Mouse (Mus musculus) mouse embryonic stem cell (cell line): Measurements from ENCODE around the gene Cst7.
"Not testable (repeated sequence)": the region's sequence is repeated elsewhere in the genome, so short reads cannot be mapped to it uniquely, and the experiment has no call there.

Source experiments
- in situ Hi-C, 2 experiments: fragments of 300-500 bp; cut with MboI; formaldehyde crosslinking; loops; 1 replicate in 1 of 2; 3 replicates in 1 of 2; pipeline ENCODE4 v1.14.3; 2019 to 2020; ENCODE audit warnings: low sequenced_read_pairs in 2 of 2, low pct_unique_long_range_greater_than_20kb in 1 of 2, mixed read lengths in 1 of 2; ENCODE audit not compliant: unreplicated experiment in 1 of 2

The Cst7 gene

DNA sequence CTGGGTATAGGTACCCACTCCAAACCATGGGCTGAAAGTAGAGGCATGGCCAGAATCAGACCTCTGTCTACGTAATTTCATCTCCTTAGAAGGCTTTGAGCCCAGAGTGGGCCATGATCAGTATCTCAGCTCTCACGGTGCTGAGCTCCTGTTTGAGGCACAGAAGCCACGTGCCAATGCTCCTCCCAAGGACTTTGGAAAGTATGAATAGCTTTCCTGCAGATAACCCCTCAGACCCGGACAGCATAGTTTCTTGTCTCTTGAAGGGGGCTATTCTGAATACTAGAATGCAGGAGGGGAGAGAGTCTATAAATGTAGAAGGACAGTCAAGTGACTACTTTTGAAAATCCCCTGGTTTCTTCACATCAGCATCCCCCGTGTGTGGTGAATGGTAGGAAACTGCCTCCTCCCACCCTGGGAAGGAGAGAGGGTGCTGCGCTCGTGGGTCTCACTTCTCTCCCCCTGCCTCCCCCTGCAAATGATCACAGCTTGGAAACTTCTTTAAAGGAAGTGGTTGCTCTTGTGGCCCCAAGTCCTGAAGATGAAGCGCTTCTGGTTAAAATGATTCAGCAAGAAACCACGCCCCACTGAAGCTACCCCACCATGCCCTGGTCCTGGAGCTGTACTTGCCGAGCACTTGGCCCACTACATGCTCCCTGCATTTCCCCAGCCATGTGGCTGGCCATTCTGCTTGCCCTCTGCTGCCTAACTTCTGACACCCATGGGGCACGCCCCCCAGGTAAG lies at the start of gene Cst7:
TSS of gene Cst7 (plus strand) at position 569 of the 744 bp plus-strand sequence.
- in situ Hi-C loops: no loop called here

DNA sequence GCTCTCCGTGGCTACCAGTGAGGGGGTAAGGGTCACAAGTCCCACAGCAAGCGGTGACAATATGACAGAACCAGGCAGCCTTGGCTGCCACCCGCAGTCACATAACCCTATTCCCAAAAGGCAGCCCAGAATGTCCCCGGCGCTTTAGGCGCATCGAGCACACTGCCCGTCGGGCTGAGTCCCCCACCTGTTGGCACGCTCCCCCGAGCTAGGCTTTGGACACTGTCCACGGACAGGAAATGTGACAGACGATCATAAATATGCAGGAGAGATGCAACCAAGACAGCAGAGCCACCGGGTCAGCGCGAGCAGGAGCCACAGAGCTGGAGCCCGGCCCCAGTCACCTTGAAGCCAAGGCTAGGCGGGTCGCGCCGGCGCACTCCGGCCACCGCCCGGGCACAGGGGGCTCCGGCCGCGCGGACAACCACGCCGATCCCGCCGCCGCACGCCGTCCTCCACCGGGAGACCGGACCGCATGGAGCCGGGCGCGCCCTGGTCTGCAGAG lies 44.5 kb upstream of the Cst7 start:
- in situ Hi-C loops: no loop called here

DNA sequence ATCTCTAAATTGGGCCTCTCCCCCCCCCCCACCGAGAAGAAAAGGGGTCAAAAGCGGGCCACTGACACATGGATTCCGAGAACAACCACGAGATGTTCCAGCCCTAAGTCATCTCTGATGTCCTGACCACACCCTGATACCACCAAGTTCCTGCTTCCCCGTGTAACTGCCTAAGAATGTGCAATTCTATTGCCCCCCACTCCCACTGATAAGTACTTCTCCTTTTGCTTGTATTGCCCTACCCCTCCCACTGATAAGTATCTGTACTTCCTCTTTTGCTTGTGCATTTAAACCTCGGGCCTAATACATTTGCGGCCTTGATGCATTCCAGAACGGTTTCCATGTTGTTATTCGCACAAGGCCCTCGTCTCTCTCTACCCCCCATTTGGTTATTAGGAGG lies 20.6 kb upstream of the Cst7 start:
- in situ Hi-C loops: not testable (repeated sequence)

DNA sequence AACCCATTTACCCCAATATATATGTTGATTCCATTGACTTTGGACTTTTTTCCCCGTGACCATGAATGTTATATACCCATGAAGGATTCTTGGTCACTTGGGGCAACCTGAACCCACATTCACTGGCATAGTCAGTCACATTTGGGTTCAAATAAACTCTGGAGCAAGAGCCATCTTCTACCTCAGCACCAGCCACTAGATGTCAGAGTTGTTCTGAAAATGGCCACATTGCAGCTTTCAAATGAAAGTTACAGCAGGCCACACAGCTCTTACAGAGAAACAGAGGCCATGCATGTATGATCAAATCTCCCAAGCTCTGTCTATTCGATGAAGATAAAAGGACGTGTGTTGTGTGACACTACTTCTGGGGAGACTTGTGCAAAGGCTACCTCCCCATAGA lies 11.6 kb upstream of the Cst7 start:
- in situ Hi-C loops: no loop called here

DNA sequence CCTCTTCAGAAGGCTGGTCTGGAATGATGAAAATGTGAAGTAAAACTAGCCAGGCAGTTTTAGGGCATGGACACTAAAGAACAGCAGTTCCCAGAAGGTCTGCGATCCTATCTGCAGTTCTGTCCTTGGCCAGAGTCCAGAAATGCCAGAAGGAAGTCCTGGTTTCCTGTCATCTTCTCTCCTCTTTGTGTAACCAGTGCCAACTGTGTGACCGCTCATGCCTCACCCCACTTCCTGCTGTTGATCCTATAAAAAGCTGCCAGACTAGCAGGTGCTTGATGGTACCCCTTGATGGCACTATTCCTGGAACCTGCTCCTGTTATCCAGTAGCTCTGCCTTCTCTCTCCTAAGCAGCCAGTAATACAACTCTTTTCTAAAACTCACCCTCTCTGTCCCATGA lies 3.2 kb upstream of the Cst7 start:
- in situ Hi-C loops: no loop called here

DNA sequence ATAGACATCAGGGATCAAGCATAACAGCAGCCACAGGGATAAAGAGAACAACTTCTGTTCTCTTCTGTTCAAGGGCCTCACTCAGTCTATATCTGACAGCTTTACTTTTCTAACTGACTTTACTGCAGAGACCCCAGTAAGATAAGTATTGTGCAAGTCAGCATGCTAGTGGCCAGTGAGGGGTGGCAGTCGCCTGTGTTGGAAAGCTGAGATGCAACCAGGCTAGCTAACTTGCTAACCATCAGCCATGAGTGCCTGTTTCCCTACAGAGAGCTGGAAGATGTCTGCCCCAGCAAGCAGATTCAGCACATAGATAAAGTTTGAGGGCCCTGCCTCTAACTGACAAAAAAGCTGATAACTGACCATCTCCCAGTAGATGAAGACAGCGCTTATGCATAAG lies 546 bp downstream of the Cst7 start:
- in situ Hi-C loops: no loop called here

DNA sequence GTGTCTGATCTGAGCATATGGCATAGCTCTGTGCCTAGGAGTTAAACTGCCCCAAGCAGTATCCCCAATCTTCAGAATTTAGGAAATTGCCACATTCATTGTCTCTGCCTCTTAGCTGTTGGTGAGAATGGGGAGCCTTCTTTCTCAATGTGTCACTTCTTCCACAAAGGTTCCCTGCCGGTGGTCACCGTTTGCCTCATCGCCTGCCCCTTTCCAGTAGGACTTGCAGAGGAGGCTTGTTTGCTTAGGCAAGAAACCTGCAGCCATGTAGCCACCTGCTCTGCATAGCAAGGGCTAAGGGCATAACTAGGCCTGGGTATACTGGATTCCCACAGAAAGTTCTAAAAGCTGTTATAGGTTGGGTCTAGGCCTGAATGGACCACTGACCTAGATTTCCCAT lies 2.2 kb downstream of the Cst7 start:
- in situ Hi-C loops: no loop called here

DNA sequence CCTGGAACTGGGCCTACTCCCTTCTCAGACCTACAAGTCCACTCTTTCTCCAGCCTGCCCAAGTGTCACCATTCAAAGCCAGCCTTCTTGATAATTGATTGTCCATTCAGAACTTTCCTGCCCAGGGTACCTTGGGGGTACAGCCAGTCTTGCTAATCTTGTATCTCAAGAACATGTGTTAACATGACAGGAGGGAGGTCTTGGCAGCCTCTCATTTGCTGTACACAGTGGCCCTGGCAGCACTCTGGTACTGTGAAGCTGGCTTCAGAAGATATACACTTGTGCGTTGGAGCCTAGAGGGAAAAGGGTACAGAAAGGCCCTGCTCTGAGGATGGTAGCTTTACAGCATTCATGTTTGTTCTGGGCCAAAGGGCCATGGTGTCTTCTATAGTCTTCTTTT lies 6.0 kb downstream of the Cst7 start:
- in situ Hi-C loops: no loop called here

DNA sequence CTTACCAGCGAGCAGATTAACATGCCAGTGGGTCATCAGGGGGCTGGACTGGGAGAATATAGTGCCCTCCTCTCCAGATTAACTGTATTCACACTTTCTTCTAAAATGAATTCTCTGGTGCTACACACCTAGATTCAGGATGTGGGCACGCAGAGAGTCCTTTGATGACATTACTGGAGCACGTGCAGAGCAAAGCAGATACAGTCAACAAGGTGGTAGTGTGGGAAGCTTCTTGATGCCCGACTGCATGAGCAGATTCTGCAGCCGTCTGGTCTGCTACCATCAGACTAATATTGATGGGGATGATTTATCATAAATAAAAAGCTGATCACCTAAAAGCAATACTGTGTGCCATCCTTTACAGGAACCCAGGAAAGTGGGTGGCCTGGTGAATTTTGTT lies 8.4 kb downstream of the Cst7 start:
- in situ Hi-C loops: no loop called here

DNA sequence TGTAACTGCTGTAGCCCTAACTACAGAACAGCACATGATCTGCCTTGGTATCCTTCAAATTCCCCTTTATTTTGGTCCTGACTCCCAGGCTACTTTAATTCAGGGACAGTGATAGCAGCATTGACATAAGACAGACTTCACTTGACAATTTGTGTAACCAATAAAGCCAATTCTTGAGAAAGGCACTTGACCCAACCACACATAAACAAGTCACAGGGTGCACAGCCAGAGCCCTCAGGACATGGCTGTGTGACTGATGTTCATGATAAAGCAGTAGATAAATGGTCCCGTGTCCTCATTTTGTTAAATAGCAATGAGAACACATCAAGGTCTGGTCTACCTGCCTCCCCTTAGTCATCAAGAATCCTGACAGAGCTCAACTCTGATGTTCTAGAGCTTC lies 9.4 kb downstream of the Cst7 start:
- in situ Hi-C loops: no loop called here

DNA sequence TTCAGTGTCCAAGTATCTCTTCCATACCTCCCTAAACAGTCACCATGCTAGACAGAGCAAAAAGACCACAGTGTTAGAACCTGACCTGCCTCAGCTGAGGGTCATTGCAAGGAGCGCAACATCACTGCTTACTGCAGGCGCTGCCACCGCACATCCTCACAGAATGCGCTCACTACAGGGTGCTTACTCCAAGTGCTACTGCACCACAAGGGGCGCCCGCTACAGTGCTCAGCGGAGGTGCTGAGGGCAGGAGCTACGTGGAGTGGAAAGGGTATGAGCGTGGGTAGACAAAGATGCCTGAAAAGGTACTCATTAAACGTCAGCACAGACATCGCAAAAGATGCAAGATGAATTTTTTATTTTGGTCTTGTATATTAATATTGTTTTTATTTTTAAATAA lies 18.9 kb downstream of the Cst7 start:
- in situ Hi-C loops: no loop called here

DNA sequence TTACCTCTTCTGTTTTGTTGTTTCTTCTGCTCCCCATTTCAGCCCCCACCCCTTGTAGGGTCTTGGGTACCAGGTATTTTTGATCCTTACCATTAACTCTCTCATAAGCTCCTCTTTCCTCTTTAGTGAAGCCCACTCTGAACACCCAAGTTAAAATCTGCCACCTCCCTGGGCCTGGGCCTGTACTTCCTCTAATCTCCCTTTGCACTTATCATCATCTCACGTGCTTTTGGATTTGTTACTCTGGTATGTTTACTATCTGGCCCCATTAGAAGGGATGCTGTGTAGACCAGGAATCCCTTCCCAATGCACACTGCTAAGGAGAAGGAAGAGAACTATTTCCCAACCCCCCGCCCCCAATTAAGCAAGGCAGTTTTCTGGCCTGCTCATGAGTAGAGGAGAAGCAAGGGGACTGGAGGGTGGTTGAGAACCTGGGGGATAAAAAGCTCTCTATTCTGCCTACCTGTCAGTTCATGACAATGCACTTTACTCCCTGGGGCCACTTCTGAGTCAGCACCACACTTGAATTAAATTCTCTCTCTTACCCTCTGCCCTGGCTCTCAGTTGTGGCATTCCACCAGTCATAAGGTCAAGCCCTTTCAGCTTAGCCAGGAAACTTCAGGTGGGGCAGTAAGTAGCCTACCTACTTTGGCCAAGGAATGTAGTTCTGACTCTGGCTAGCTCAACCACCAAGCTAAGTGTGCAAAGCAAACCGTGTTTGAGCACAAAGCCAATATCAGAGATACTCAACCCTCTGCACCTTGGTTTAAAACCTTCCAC lies 25.4 kb downstream of the Cst7 start:
- in situ Hi-C loops: no loop called here

DNA sequence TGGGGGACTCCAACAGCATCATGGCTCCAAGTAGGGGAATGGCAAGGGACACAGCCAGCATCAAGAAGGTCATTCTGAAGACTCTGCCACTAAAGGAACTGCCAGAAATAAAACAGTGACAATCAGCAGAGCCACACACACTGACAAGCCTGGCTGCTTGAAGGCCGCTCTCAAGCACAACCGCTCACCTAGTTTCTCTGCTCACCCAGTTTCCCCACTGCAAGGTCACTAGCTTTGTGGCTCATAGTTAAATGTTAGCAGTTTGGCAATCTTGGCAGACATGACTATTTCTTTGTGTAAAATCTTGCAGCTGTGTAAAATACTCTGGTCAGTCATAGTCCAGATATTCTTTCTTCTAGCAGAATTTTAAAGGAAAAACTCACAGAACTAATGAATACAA lies 30.0 kb downstream of the Cst7 start:
- in situ Hi-C loops: no loop called here

DNA sequence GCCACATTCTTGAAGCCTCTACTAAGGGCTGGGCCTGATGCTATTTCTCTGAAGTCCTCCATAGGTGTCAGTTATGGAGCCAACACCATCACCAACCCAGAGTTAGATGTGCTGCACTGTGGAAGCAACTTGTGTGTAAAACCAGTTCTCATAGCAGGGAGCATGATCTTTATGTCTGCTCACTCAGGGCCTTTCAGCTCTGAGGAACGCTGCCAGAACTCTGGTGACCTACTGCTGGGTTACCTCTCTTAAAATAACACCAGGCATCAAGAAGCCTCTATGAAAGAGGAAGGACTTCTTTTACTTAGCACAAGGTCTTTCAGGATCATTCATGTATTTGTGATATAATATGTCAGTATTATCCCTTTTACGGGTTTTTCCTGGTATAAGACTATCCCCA lies 32.0 kb downstream of the Cst7 start:
- in situ Hi-C loops: no loop called here

DNA sequence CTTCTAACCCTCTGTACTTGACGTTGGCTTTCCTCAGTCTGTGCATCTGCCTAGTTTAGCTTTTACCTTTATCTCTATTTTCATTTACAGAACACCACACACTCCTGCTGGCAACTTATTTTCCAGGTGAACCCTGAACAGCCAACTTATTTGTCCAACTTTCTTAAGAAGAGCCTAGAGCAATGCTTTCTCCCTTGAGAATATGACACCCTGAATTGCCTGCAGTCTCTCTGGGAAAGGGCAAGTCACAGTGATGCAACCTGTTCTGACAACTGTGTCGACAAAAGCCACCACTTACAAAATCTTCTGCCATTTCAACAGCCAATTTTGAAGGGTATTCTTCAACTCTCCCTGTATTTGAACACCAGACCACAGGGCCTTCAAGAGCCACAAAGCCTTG lies 34.6 kb downstream of the Cst7 start:
- in situ Hi-C loops: loop anchor here in 1 of 2 experiments (5.0 kb wide), 1 partner anchor 142 kb away; the partner anchor contains the start of gene Entpd6

DNA sequence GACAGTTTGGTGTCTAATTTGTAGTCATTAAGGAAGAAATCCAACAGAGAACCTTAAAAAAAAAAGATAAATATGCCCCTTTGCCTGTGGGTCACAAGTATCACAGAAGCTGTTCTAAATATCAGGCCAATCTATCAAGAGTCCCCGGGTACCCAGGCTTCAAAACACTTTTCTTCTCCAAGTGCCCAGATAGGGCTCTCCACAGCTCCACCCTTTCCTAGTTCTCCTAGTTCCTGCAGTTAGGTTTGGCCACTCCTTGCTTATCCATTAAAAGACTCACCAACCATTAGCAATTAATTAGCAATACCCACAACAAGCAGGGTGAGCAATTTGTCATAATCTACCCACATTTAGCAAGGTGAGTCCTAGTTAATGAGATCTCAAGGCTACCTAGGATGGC lies 36.9 kb downstream of the Cst7 start:
- in situ Hi-C loops: loop anchor here in 1 of 2 experiments (5.0 kb wide), 1 partner anchor 140 kb away; the partner anchor contains the start of gene Entpd6

DNA sequence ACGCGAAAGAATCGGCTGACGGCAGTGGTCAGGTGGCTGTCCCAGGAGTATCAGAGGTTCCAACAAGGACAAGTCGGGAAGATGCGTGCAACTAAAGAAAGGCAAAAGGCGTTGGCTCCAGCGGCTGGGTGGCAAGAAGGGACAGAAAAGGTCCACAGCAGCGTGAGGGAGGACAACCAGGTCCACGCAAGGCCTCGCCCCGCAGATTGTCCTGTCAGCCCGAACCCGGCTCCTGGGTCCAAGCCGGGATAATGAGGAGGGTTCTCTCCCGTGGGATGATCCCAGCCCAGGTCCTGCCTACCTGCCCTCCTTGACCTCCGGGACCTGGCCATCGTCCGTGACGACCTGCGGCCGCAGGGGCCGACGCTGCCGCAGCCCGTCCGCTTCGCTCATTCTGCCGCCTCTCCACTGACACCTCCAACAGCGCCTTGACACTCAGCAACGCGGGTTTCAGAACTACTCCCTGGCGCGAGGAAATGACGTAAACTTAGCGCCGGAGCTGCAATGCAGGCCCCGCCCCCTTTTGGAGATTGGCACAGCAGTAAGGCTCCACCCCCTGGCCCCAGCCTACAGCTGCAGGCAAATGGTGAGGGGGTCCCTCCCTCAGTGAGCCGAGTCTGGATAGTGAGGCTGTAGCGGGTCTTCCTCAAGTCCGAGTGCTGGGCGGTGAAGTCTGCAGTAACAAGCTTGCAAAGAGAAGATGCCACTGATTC lies 38.0 kb downstream of the Cst7 start, which contains the start of gene Apmap:
TSS of gene Apmap (minus strand) at position 481 of the 713 bp plus-strand sequence.
- in situ Hi-C loops: loop anchor here in 1 of 2 experiments (5.0 kb wide), 1 partner anchor 139 kb away; the partner anchor contains the start of gene Entpd6

DNA sequence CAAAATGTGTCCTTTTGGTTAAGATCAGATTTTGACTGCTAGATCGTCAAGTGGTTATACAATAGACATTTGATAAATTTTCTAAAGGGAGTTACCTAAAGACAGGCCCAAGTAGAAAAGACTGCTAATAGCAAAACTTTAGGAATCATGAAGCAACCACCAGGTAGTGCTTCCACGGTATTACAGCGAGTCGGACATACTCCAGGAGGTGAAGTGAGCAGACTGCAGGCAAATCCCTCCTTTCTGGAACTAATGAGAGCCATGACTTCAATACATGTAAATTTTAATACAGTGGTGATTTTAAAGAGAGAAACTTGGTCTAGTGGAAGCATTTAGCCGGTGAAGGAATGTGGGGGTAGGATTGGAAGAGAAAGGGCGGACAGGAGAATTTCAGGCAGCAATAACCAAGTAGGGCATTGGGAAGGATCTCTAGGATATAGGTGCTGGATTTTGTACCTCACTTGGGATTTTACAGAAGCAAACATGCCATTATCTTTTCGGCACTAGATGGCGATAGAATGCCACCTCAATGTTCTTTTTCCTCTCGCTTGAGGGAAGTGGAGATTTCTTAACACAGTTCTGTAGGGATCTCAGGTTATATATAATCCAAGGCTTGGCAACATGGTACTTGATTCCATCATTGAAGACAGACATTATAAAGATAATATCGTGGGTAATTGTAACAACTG lies 38.8 kb downstream of the Cst7 start:
- in situ Hi-C loops: loop anchor here in 1 of 2 experiments (5.0 kb wide), 1 partner anchor 138 kb away; the partner anchor contains the start of gene Entpd6
